Mouse (Mus musculus) heart, embryonic 11.5 days (tissue): ENCODE measurements around the gene Fmod. TPM values are rescaled to one million over a fixed set of nuclear protein-coding genes. Genes with fewer than 3 reads are reported as not detected.

ENCODE experiments used
- ATAC-seq: fragments of 200-750 bp; cut with Nextera tagmentation; replicated peaks from 2 replicates; pipeline ENCODE4 v1.8.0; 2017; ENCODE audit warnings: moderate library complexity; ENCODE audit not compliant: insufficient number of reproducible peaks, low FRiP score, low TSS enrichment
- H3K27ac ChIP-seq: fragments of 300-500 bp; sonication (generic); 2 replicates; pipeline ENCODE4 v1.5.1; 2014; ENCODE audit warnings: mild to moderate bottlenecking, low read depth, low read length
- H3K27me3 ChIP-seq: fragments of 300-500 bp; sonication (generic); 2 replicates; pipeline ENCODE4 v1.6.1; 2014; ENCODE audit warnings: mild to moderate bottlenecking, low read length, mixed read lengths; ENCODE audit not compliant: control insufficient read depth, insufficient read depth
- H3K36me3 ChIP-seq: fragments of 300-500 bp; sonication (generic); 2 replicates; pipeline ENCODE4 v1.6.1; 2014; ENCODE audit warnings: mild to moderate bottlenecking, low read length, moderate library complexity, mixed read lengths; ENCODE audit not compliant: control insufficient read depth, insufficient read depth
- H3K4me1 ChIP-seq: fragments of 300-500 bp; sonication (generic); 2 replicates; pipeline ENCODE4 v1.6.1; 2014; ENCODE audit warnings: low read length; ENCODE audit not compliant: control insufficient read depth, insufficient read depth
- H3K4me2 ChIP-seq: fragments of 300-500 bp; sonication (generic); 2 replicates; pipeline ENCODE4 v1.6.1; 2014; ENCODE audit warnings: mild to moderate bottlenecking, moderate library complexity
- H3K4me3 ChIP-seq: fragments of 300-500 bp; sonication (generic); 2 replicates; pipeline ENCODE4 v1.5.1; 2014; ENCODE audit warnings: low read depth, low read length
- H3K9ac ChIP-seq: fragments of 300-500 bp; sonication (generic); 2 replicates; pipeline ENCODE4 v1.6.1; 2014; ENCODE audit warnings: mild to moderate bottlenecking, low read depth, low read length, moderate library complexity
- H3K9me3 ChIP-seq: fragments of 300-500 bp; sonication (generic); replicated peaks from 2 replicates; pipeline ENCODE4 v1.6.1; 2016; ENCODE audit warnings: low read length; ENCODE audit not compliant: control insufficient read depth
- WGBS: fragments of 180-500 bp; shearing (Covaris S2); extraction: QIAGEN DNeasy Blood & Tissue Kit; methylation state at CpG from one replicate; pipeline ENCODE4 v1.1.7; 2014; ENCODE audit not compliant: insufficient replicate concordance; 5-methylcytosine and 5-hydroxymethylcytosine counted together
- polyA plus RNA-seq: library from polyadenylated mRNA; unstranded; fragments of >200 nt; fragmentation: Nextera tagmentation; extraction: Ambion mirVana; gene quantifications from 2 replicates; pipeline ENCODE4 v1.2.1, GENCODE M21; 2014

Gene Fmod
- polyA plus RNA-seq, 1 experiment from 2014 or later = 10.6 TPM

- WGBS = 10% methylated on average over 6 of the region's 6 CpGs
- no peaks in the 10 kb centered on the region for H3K36me3 ChIP-seq
- H3K9ac ChIP-seq = peak overlapping the region; percentile 73
- H3K9me3 ChIP-seq = no peaks in the 10 kb centered on the region
- peak overlapping the region; percentile 83 for H3K27ac ChIP-seq
- peak overlapping the region; percentile 36 for H3K4me3 ChIP-seq
- peak overlapping the region; percentile 67 for H3K4me2 ChIP-seq
- ATAC-seq = no peak
- no peaks in the 10 kb centered on the region for H3K27me3 ChIP-seq
- H3K4me1 ChIP-seq = peaks cover 34% of the 10 kb centered on the region
These were observed 55.3 kb downstream of the Fmod start for GRCm38 (mm10) chr1:134092368-134092767.

GRCm38 (mm10) chr1:134092852-134093770 is 56.1 kb downstream of the Fmod start:
- H3K36me3 ChIP-seq = no peaks in the 10 kb centered on the region
- H3K9ac ChIP-seq = peak overlapping the region; percentile 73
- H3K27me3 ChIP-seq = no peaks in the 10 kb centered on the region
- H3K4me1 ChIP-seq = peaks cover 40% of the 10 kb centered on the region
- no peaks in the 10 kb centered on the region for H3K9me3 ChIP-seq
- H3K4me2 ChIP-seq = peak overlapping the region; percentile 67
- ATAC-seq = peak; percentile 95
- WGBS = 2% methylated on average over 43 of the region's 43 CpGs
- peak overlapping the region; percentile 83 for H3K27ac ChIP-seq
- peak overlapping the region; percentile 36 for H3K4me3 ChIP-seq

GRCm38 (mm10) chr1:134093771-134094526 is 56.9 kb downstream of the Fmod start:
- Histone ChIP-seq H3K27ac (peak overlapping the region; percentile 83), H3K9me3 (no peaks in the 10 kb centered on the region), H3K4me1 (peaks cover 48% of the 10 kb centered on the region), H3K9ac (peak overlapping the region; percentile 73), H3K27me3 (no peaks in the 10 kb centered on the region), H3K36me3 (no peaks in the 10 kb centered on the region), H3K4me3 (no peak overlapping the region; the same call in 1 of the 2 replicates), H3K4me2 (peak overlapping the region; percentile 67)
- ATAC-seq = no peak
- 62% methylated on average over 13 of the region's 13 CpGs for WGBS

GRCm38 (mm10) chr1:134095033-134095612 is 58.1 kb downstream of the Fmod start:
- H3K9ac ChIP-seq = no peak overlapping the region
- H3K4me3 ChIP-seq = no peak overlapping the region
- no peaks in the 10 kb centered on the region for H3K9me3 ChIP-seq
- H3K27ac ChIP-seq = no peak overlapping the region
- H3K4me2 ChIP-seq = no peak overlapping the region
- H3K36me3 ChIP-seq = no peaks in the 10 kb centered on the region
- peaks cover 58% of the 10 kb centered on the region for H3K4me1 ChIP-seq
- ATAC-seq = no peak
- no peaks in the 10 kb centered on the region for H3K27me3 ChIP-seq
- WGBS = 55% methylated on average over 7 of the region's 7 CpGs

- Histone ChIP-seq H3K4me2 (no peak overlapping the region), H3K27ac (no peak overlapping the region), H3K9ac (no peak overlapping the region), H3K4me3 (no peak overlapping the region), H3K36me3 (no peaks in the 10 kb centered on the region), H3K4me1 (peaks cover 62% of the 10 kb centered on the region), H3K9me3 (no peaks in the 10 kb centered on the region), H3K27me3 (no peaks in the 10 kb centered on the region)
- no peak for ATAC-seq
- WGBS = 80% methylated on average over 4 of the region's 4 CpGs
These were observed 58.7 kb downstream of the Fmod start for GRCm38 (mm10) chr1:134095721-134096120.

GRCm38 (mm10) chr1:134096264-134096934 is 59.3 kb downstream of the Fmod start:
- Histone ChIP-seq H3K36me3 (no peaks in the 10 kb centered on the region), H3K27ac (no peak overlapping the region), H3K4me3 (no peak overlapping the region), H3K9ac (no peak overlapping the region), H3K9me3 (no peaks in the 10 kb centered on the region), H3K27me3 (no peaks in the 10 kb centered on the region), H3K4me1 (peaks cover 62% of the 10 kb centered on the region), H3K4me2 (0 out of 2 replicates have a peak overlapping the region, but pooled peaks have one; percentile 1)
- ATAC-seq = no peak
- WGBS = 64% methylated on average over 14 of the region's 14 CpGs

GRCm38 (mm10) chr1:134097080-134097855 is 60.2 kb downstream of the Fmod start:
- Histone ChIP-seq H3K4me2 (0 out of 2 replicates have a peak overlapping the region, but pooled peaks have one; percentile 1), H3K4me3 (no peak overlapping the region), H3K9ac (no peak overlapping the region), H3K27me3 (no peaks in the 10 kb centered on the region), H3K9me3 (no peaks in the 10 kb centered on the region), H3K36me3 (no peaks in the 10 kb centered on the region), H3K27ac (peak overlapping the region; percentile 96), H3K4me1 (peaks cover 59% of the 10 kb centered on the region)
- no peak for ATAC-seq
- WGBS = 83% methylated on average over 7 of the region's 7 CpGs
